Mouse (Mus musculus): ENCODE measurements around the gene 4921524J17Rik. TPM values are rescaled to one million over a fixed set of nuclear protein-coding genes. Genes with fewer than 3 reads are reported as not detected.

The 4921524J17Rik gene
- 61.0 and 64.9 TPM in 2 replicates for polyA plus RNA-seq (2016; fragmentation: Nextera tagmentation; extraction: Ambion mirVana)

DNA sequence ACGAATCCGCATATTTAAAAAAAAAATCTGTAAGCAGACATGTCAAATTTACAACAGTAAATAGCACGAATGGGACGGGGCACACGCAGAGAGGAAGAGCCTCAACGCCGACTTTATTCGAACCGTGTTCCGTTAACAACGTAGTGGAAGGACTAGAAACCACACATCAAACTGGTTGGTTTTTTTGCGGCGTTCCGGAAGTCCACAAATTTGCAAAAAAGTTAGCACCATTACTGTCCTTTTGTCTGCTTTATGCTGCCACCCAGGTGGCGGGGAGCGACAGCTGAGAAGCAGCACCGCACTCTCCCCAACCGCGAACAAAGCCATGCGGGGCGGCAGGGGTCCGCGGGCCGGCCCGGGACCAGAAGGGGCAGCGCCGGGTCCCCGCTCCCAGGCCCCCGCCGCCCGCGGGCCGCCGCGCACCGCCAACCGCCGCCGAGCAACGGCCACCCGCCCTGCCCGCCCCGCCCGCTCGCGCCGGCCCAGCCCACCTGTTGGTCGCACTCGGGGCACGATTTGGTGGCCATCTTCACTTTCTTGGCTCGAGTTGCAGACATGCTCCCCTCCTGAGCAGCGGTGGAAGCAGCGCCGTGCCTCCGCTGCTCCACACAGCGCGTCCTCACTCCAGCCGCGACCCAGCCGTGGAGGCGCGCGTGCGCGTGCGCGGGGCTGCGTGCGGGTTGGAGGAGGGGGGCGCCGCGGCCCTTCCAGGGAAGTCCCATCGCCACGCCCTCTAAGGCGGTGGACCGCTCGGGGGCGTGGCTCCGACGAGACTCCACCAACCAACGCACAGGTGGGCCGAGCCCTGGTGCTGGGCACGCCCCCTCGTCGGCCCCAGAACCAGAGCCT lies at the start of gene 4921524J17Rik:
Gene 4921524J17Rik, minus strand, starts transcription at position 666 of the 849 bp plus-strand sequence.
- Histone ChIP-seq H3K27me3 (ENCODE audit: insufficient read depth, poor library complexity, severe bottlenecking) (no peaks in the 10 kb centered on the region), H3K4me3 (peak within 1 kb of the TSS; percentile 92), H3K36me3 (no peaks in the 10 kb centered on the region), H3K27ac (peak within 1 kb of the TSS; percentile 98), H3K4me1 (peaks cover 36% of the 10 kb centered on the region), H3K9me3 (no peaks in the 10 kb centered on the region)
- under 1% methylated on average over 77 of the region's 85 CpGs for WGBS
- peak; percentile 98 for DNase-seq (ENCODE audit: low spot score)

- Histone ChIP-seq H3K27ac (no peak overlapping the region), H3K27me3 (ENCODE audit: insufficient read depth, poor library complexity, severe bottlenecking) (no peaks in the 10 kb centered on the region), H3K9me3 (no peaks in the 10 kb centered on the region), H3K4me1 (peaks cover 8% of the 10 kb centered on the region), H3K36me3 (no peaks in the 10 kb centered on the region), H3K4me3 (no peak overlapping the region)
- DNase-seq (ENCODE audit: low spot score): no peak
- WGBS: 62% methylated on average over 6 of the region's 6 CpGs
Observed at GRCm38 (mm10) chr8:85482427-85482826, 49.8 kb upstream of the 4921524J17Rik start.

DNA sequence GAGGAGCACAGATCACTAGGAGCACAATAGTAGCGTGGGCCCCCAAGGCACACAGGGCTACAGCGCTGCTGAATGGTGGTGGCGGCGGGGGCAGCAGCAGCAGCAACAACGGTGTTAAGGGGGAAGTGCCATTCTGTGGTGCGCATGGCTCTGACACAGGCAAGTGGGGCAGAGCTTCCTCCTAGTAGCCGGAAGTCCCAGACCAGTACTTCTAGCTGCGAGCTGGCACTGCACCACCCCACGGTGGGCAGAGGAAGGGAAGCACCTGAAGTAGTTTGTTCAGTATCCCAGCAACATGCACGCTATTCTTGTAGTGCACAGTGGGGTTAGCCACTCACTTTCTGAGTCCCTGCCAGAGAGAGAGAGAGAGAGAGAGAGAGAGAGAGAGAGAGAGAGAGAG lies 49.3 kb upstream of the 4921524J17Rik start:
- Histone ChIP-seq H3K36me3 (no peaks in the 10 kb centered on the region), H3K4me1 (peaks cover 8% of the 10 kb centered on the region), H3K4me3 (peak overlapping the region; percentile 33), H3K27me3 (ENCODE audit: insufficient read depth, poor library complexity, severe bottlenecking) (no peaks in the 10 kb centered on the region), H3K9me3 (no peaks in the 10 kb centered on the region), H3K27ac (peak overlapping the region; percentile 49)
- no peak for DNase-seq (ENCODE audit: low spot score)
- 18% methylated on average over 10 of the region's 10 CpGs for WGBS

- Histone ChIP-seq H3K9me3 (no peaks in the 10 kb centered on the region), H3K27ac (no peak overlapping the region), H3K27me3 (ENCODE audit: insufficient read depth, poor library complexity, severe bottlenecking) (no peaks in the 10 kb centered on the region), H3K4me1 (peaks cover 8% of the 10 kb centered on the region), H3K4me3 (no peak overlapping the region), H3K36me3 (no peaks in the 10 kb centered on the region)
- DNase-seq (ENCODE audit: low spot score): no peak
- WGBS: 74% methylated on average over 2 of the region's 2 CpGs
Observed at GRCm38 (mm10) chr8:85479710-85480109, 47.1 kb upstream of the 4921524J17Rik start.

- peaks cover 8% of the 10 kb centered on the region for H3K4me1 ChIP-seq
- no peak overlapping the region for H3K4me3 ChIP-seq
- DNase-seq (ENCODE audit: low spot score): no peak
- WGBS: 83% methylated on average over 2 of the region's 2 CpGs
- H3K9me3 ChIP-seq: no peaks in the 10 kb centered on the region
- H3K36me3 ChIP-seq: no peaks in the 10 kb centered on the region
- H3K27me3 ChIP-seq (ENCODE audit: insufficient read depth, poor library complexity, severe bottlenecking): no peaks in the 10 kb centered on the region
- no peak overlapping the region for H3K27ac ChIP-seq
Observed at GRCm38 (mm10) chr8:85478397-85478796, 45.8 kb upstream of the 4921524J17Rik start.

GRCm38 (mm10) chr8:85476970-85477545 lies 44.4 kb upstream of the 4921524J17Rik start:
- Histone ChIP-seq H3K36me3 (no peaks in the 10 kb centered on the region), H3K9me3 (no peaks in the 10 kb centered on the region), H3K27me3 (ENCODE audit: insufficient read depth, poor library complexity, severe bottlenecking) (no peaks in the 10 kb centered on the region), H3K27ac (no peak overlapping the region), H3K4me3 (no peak overlapping the region), H3K4me1 (peaks cover 8% of the 10 kb centered on the region)
- DNase-seq (ENCODE audit: low spot score): no peak
- WGBS: 52% methylated on average over 4 of the region's 4 CpGs

- H3K9me3 ChIP-seq: no peaks in the 10 kb centered on the region
- H3K27me3 ChIP-seq (ENCODE audit: insufficient read depth, poor library complexity, severe bottlenecking): no peaks in the 10 kb centered on the region
- H3K4me1 ChIP-seq: peaks cover 2% of the 10 kb centered on the region; the same call in 1 of the 2 replicates
- no peaks in the 10 kb centered on the region for H3K36me3 ChIP-seq
- DNase-seq (ENCODE audit: low spot score): no peak
- no peak overlapping the region for H3K4me3 ChIP-seq
- no peak overlapping the region for H3K27ac ChIP-seq
- 83% methylated on average over 3 of the region's 3 CpGs for WGBS
Observed at GRCm38 (mm10) chr8:85474924-85475323, 42.3 kb upstream of the 4921524J17Rik start.

DNA sequence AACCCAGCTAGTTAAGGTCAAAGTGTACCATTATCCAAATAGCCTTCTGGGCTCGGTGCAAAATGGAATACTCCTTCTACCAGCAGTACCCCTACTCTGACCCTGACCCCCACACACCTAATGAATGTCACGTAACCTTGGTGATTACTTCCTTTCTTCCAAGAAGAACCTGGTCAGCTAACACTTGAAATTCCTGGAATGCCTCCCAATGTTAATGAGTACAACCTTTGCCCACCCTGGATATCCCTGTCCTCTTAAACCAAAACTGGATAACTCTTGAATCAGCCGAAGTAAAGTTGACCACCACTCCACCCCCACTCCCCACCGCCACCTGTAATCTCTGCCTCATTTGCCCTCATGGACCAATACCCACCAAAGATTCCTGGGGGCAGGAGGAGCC lies 40.6 kb upstream of the 4921524J17Rik start:
- H3K27ac ChIP-seq: no peak overlapping the region
- DNase-seq (ENCODE audit: low spot score): no peak
- no peaks in the 10 kb centered on the region for H3K27me3 ChIP-seq (ENCODE audit: insufficient read depth, poor library complexity, severe bottlenecking)
- WGBS: 81% methylated on average over 4 of the region's 4 CpGs
- peaks cover 4% of the 10 kb centered on the region; the same call in 1 of the 2 replicates for H3K4me1 ChIP-seq
- H3K4me3 ChIP-seq: no peak overlapping the region
- no peaks in the 10 kb centered on the region for H3K9me3 ChIP-seq
- no peaks in the 10 kb centered on the region for H3K36me3 ChIP-seq

GRCm38 (mm10) chr8:85472800-85473199 lies 40.2 kb upstream of the 4921524J17Rik start:
- no peaks in the 10 kb centered on the region for H3K9me3 ChIP-seq
- no peak overlapping the region for H3K27ac ChIP-seq
- no peaks in the 10 kb centered on the region for H3K36me3 ChIP-seq
- H3K4me1 ChIP-seq: 0 out of 2 replicates have a peak, but pooled peaks cover 3% of the 10 kb centered on the region
- 63% methylated on average over 6 of the region's 6 CpGs for WGBS
- H3K4me3 ChIP-seq: no peak overlapping the region
- H3K27me3 ChIP-seq (ENCODE audit: insufficient read depth, poor library complexity, severe bottlenecking): no peaks in the 10 kb centered on the region
- DNase-seq (ENCODE audit: low spot score): no peak

DNA sequence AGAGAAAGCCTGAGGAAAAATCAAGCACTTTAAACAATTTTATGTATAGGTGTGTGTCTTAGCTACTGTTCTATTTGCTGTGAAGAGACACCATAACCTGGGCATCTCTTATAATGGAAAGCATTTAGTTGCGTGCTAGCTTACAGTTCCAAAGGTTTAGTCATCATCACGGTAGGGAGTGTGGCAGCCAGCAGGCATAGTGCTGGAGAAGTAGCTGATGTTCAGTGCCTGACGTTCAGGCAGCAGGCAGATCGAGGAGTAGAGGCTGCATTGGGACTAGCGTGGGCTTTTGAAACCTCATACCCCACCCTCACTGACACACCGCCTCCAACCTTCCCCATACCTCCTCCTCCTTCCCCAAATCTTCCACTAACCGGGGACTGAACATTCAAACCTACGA lies 38.1 kb upstream of the 4921524J17Rik start:
- 82% methylated on average over 8 of the region's 8 CpGs for WGBS
- no peak for DNase-seq (ENCODE audit: low spot score)
- Histone ChIP-seq H3K4me1 (0 out of 2 replicates have a peak, but pooled peaks cover 3% of the 10 kb centered on the region), H3K36me3 (no peaks in the 10 kb centered on the region), H3K4me3 (no peak overlapping the region), H3K27ac (no peak overlapping the region), H3K27me3 (ENCODE audit: insufficient read depth, poor library complexity, severe bottlenecking) (no peaks in the 10 kb centered on the region), H3K9me3 (no peaks in the 10 kb centered on the region)

DNA sequence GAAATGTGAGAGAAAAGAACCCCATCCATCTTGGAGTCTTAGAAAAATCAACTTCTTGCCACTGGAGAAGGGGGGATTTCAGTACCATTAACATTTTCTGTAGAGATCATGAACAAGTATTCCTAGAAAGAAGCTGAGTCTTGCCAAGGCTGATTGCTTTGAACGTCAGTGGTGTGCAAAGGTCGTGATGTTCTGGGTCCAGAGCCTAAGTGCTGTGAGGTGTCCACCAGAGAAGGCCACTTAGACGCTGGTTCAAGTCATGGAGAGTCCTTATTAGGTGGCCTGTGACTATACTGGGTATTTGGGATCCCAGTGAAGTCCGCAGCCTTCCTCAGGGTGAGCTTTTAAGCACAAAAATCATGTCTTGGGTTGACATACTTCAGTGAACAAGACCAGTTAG lies 33.4 kb upstream of the 4921524J17Rik start:
- Histone ChIP-seq H3K27me3 (ENCODE audit: insufficient read depth, poor library complexity, severe bottlenecking) (no peaks in the 10 kb centered on the region), H3K4me1 (0 out of 2 replicates have a peak, but pooled peaks cover 7% of the 10 kb centered on the region), H3K27ac (no peak overlapping the region), H3K9me3 (no peaks in the 10 kb centered on the region), H3K36me3 (no peaks in the 10 kb centered on the region), H3K4me3 (no peak overlapping the region)
- 83% methylated on average over 4 of the region's 4 CpGs for WGBS
- DNase-seq (ENCODE audit: low spot score): no peak

- 0 out of 2 replicates have a peak, but pooled peaks cover 11% of the 10 kb centered on the region for H3K4me1 ChIP-seq
- no peaks in the 10 kb centered on the region for H3K9me3 ChIP-seq
- H3K36me3 ChIP-seq: no peaks in the 10 kb centered on the region
Observed at GRCm38 (mm10) chr8:85464316-85464715, 31.7 kb upstream of the 4921524J17Rik start.

GRCm38 (mm10) chr8:85462441-85462840 lies 29.8 kb upstream of the 4921524J17Rik start:
- Histone ChIP-seq H3K4me1 (0 out of 2 replicates have a peak, but pooled peaks cover 8% of the 10 kb centered on the region), H3K36me3 (no peaks in the 10 kb centered on the region), H3K9me3 (no peaks in the 10 kb centered on the region), H3K4me3 (no peak overlapping the region), H3K27me3 (ENCODE audit: insufficient read depth, poor library complexity, severe bottlenecking) (no peaks in the 10 kb centered on the region), H3K27ac (no peak overlapping the region)
- no peak for DNase-seq (ENCODE audit: low spot score)
- WGBS: 77% methylated on average over 1 of the region's 1 CpGs

More at GRCm38 (mm10) chr8:85464316-85464715, 31.7 kb upstream of the 4921524J17Rik start:
- no peak for DNase-seq (ENCODE audit: low spot score)
- no peak overlapping the region for H3K4me3 ChIP-seq
- no peaks in the 10 kb centered on the region for H3K27me3 ChIP-seq (ENCODE audit: insufficient read depth, poor library complexity, severe bottlenecking)
- no peak overlapping the region for H3K27ac ChIP-seq
